Mouse (Mus musculus) embryonic facial prominence, embryonic 11.5 days (tissue): ENCODE results near the gene Atp2b4. TPM values are rescaled to one million over a fixed set of nuclear protein-coding genes. Genes with fewer than 3 reads are reported as not detected.
A peak's percentile ranks its signal among the peaks of the same experiment; 100 is the strongest.

Experiments used
- ATAC-seq: fragments of 200-750 bp; cut with Nextera tagmentation; replicated peaks from 2 replicates; pipeline ENCODE4 v1.8.0; 2017; ENCODE audit warnings: low read depth; ENCODE audit not compliant: insufficient number of reproducible peaks, low FRiP score, low TSS enrichment
- DNase-seq: peaks from one replicate; pipeline ENCODE4 v3.0.0-alpha.2; 2015; ENCODE audit warnings: low spot score
- H3K27ac ChIP-seq: fragments of 300-500 bp; sonication (generic); replicated peaks from 2 replicates; pipeline ENCODE4 v1.5.1; 2014; ENCODE audit warnings: mild to moderate bottlenecking, low read depth, low read length, control low read depth
- H3K27me3 ChIP-seq: fragments of 300-500 bp; sonication (generic); 2 replicates; pipeline ENCODE4 v1.6.1; 2014; ENCODE audit warnings: mild to moderate bottlenecking, low read length, moderate library complexity, mixed read lengths; ENCODE audit not compliant: control insufficient read depth, insufficient read depth
- H3K36me3 ChIP-seq: fragments of 300-500 bp; sonication (generic); replicated peaks from 2 replicates; pipeline ENCODE4 v1.6.1; 2014; ENCODE audit warnings: low read depth, mild to moderate bottlenecking, low read length, moderate library complexity, mixed read lengths; ENCODE audit not compliant: control insufficient read depth, insufficient read depth
- H3K4me1 ChIP-seq: fragments of 300-500 bp; sonication (generic); 2 replicates; pipeline ENCODE4 v1.6.1; 2014; ENCODE audit warnings: low read length, mixed read lengths; ENCODE audit not compliant: control insufficient read depth, insufficient read depth
- H3K4me2 ChIP-seq: fragments of 300-500 bp; sonication (generic); 2 replicates; pipeline ENCODE4 v1.6.1; 2014; ENCODE audit warnings: low read depth, mild to moderate bottlenecking, control low read depth, low read length, moderate library complexity
- H3K4me3 ChIP-seq: fragments of 300-500 bp; sonication (generic); 2 replicates; pipeline ENCODE4 v1.5.1; 2014; ENCODE audit warnings: low read depth, low read length, control low read depth
- H3K9ac ChIP-seq: fragments of 300-500 bp; sonication (generic); replicated peaks from 2 replicates; pipeline ENCODE4 v1.6.1; 2014; ENCODE audit warnings: mild to moderate bottlenecking, control low read depth, low read length
- H3K9me3 ChIP-seq: fragments of 300-500 bp; sonication (generic); replicated peaks from 2 replicates; pipeline ENCODE4 v1.6.1; 2016; ENCODE audit warnings: mild to moderate bottlenecking, low read length, inconsistent platforms, mixed read lengths; ENCODE audit not compliant: control insufficient read depth
- WGBS: fragments of 180-500 bp; shearing (Covaris S2); extraction: QIAGEN DNeasy Blood & Tissue Kit; methylation state at CpG from one replicate; pipeline ENCODE4 v1.1.7; 2014; 5-methylcytosine and 5-hydroxymethylcytosine counted together
- polyA plus RNA-seq: library from polyadenylated mRNA; unstranded; fragments of >200 nt; fragmentation: Nextera tagmentation; extraction: Ambion mirVana; gene quantifications from 2 replicates; pipeline ENCODE4 v1.2.1, GENCODE M21; 2014

Atp2b4 gene
- polyA plus RNA-seq, 1 experiment from 2014 or later = 9.9 TPM

DNA sequence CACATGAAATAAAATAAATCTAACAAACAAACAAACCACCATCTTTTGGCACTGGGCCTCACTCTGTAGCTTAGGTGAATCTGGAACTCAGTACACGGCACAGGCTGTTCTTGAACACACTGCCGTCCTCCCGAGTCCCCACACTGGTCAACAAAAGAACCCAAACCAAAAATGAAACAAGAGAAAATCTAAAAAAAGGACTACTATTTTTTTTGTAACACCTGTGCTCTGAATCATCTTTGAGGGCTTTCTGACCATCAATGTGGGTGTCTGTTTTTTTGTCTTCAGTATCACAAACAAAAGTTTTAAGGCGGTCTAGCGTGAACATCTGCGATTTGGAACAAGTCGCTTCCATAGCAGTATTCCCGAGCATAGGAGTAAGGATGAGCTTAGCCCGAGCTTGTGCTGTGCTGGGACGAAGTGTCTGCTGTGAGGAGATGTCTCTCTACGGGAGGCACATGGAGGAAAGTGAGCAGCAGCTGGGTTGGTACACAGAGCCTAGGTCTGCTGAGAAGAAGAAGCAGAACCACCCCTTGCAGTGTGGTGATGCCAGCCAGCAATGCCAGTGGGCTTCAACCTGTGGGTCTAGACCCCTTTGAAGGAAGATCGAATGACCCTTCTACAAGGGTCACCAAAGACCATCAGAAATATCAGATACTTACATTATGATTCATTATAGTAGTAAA lies 102.8 kb downstream of the Atp2b4 start:
- Histone ChIP-seq H3K9ac (no peak overlapping the region), H3K27me3 (no peaks in the 10 kb centered on the region), H3K4me1 (peaks cover 4% of the 10 kb centered on the region; the same call in 1 of the 2 replicates), H3K4me3 (no peak overlapping the region), H3K4me2 (no peak overlapping the region), H3K36me3 (no peaks in the 10 kb centered on the region), H3K9me3 (no peaks in the 10 kb centered on the region), H3K27ac (no peak overlapping the region)
- no peak for DNase-seq
- ATAC-seq = no peak
- 90% methylated on average over 12 of the region's 12 CpGs for WGBS

DNA sequence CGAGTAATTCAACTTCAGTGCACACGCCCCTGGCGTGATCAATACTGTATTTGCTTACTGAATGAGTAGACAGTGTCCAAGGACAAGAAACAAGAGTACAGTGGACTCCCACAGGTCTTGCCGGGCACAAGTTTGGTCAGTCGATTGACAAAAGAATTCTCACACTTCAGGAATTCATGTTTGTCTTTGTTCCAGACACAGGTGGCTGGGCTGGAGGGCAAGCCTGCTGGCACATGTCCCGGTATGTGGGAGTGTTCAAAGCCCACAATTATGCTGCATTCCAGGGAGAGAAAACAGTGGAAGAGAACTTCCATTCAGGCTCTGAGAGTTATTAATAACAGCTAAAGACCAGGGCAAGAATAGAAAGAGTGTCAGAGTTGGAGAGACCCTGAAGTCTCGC lies 104.9 kb downstream of the Atp2b4 start:
- Histone ChIP-seq H3K4me3 (no peak overlapping the region), H3K4me1 (peaks cover 4% of the 10 kb centered on the region; the same call in 1 of the 2 replicates), H3K4me2 (no peak overlapping the region), H3K27ac (peak overlapping the region; percentile 59), H3K9me3 (no peaks in the 10 kb centered on the region), H3K27me3 (no peaks in the 10 kb centered on the region), H3K9ac (no peak overlapping the region), H3K36me3 (no peaks in the 10 kb centered on the region)
- 40% methylated on average over 7 of the region's 7 CpGs for WGBS
- DNase-seq (peak; percentile 62), ATAC-seq (0 out of 2 replicates have a peak, but pooled peaks have one; percentile 45)

DNA sequence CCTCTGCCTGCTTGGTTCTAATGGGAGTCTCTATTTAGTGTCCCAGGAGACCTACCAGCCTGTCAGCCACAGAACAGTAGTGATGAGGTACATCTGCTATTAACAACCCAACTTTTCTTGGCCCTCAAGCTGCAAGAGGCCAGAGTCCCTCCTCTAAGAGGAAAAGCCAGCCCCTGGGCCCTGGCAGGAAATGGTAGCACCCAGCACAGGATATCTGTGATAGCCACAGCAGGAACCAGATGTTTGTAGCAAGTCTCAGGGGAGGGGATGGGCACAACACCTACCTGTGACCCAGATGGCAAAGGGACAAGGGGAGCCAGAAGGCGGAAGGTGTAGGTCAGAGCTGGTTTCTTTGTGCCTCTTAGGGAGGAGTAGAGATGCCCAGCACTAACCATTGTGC lies 106.0 kb downstream of the Atp2b4 start:
- Histone ChIP-seq H3K4me1 (peaks cover 4% of the 10 kb centered on the region; the same call in 1 of the 2 replicates), H3K9me3 (no peaks in the 10 kb centered on the region), H3K4me2 (no peak overlapping the region), H3K9ac (no peak overlapping the region), H3K4me3 (no peak overlapping the region), H3K36me3 (no peaks in the 10 kb centered on the region), H3K27ac (no peak overlapping the region; the same call in 1 of the 2 replicates), H3K27me3 (no peaks in the 10 kb centered on the region)
- DNase-seq = no peak
- 86% methylated on average over 1 of the region's 1 CpGs for WGBS
- ATAC-seq = no peak

DNA sequence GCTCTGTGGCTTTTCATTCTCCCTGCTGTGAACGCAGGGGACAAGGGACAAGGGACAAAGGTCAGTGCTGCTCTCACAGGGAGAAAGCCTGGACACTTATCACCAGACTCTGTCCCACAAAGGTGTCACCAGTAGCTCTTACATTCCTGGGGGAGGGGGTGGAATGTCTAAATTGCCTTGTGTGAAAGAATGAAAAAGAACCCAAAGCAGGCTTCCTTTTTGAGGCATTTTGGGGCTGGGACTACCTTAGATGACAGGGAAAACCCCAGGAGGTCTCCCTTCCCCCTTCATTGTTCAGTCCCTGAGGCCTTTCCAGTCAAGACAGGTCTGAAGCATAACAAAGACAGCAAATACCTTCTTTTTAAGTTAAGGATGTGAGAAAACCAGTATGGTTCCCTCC lies 106.5 kb downstream of the Atp2b4 start:
- WGBS = 0% methylated on average over 1 of the region's 1 CpGs
- DNase-seq (peak; percentile 50), ATAC-seq (no peak)
- H3K4me2 ChIP-seq = no peak overlapping the region
- H3K27me3 ChIP-seq = no peaks in the 10 kb centered on the region
- peaks cover 4% of the 10 kb centered on the region; the same call in 1 of the 2 replicates for H3K4me1 ChIP-seq
- H3K4me3 ChIP-seq = no peak overlapping the region
- no peak overlapping the region; the same call in 1 of the 2 replicates for H3K27ac ChIP-seq
- H3K36me3 ChIP-seq = no peaks in the 10 kb centered on the region
- no peaks in the 10 kb centered on the region for H3K9me3 ChIP-seq
- H3K9ac ChIP-seq = no peak overlapping the region

DNA sequence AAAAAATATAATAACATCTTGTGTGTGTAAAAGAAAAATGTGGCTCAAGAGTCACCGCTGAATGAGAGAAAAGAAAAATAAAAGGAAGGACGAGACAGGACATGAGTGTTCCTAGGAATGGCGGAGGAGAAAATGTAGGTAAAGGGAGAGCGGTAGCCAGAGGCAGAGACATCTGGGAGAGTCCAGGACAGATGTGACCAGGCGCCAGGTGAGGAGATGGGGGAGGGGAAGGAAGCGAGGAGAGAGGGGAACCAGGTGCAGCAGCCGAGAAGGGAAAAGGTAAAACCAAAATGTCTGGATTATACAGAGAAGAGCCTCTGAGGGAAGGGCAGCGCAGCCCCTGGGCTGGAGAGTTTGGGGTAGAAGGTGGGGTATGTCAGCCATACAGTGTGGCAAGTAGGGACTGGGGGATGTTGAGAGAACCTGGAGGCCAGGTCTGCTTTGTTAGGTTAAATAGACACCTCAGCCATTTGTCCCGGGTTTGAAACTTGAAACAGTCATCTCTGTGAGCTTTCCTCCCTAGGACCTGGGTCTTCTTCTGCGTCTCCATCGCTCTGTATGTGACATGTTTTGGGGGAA lies 107.2 kb downstream of the Atp2b4 start:
- Histone ChIP-seq H3K4me3 (no peak overlapping the region), H3K4me2 (no peak overlapping the region), H3K27me3 (no peaks in the 10 kb centered on the region), H3K27ac (0 out of 2 replicates have a peak overlapping the region, but pooled peaks have one; percentile 10), H3K4me1 (peaks cover 4% of the 10 kb centered on the region; the same call in 1 of the 2 replicates), H3K9ac (no peak overlapping the region), H3K9me3 (no peaks in the 10 kb centered on the region), H3K36me3 (no peaks in the 10 kb centered on the region)
- 62% methylated on average over 11 of the region's 11 CpGs for WGBS
- ATAC-seq (no peak), DNase-seq (no peak)

DNA sequence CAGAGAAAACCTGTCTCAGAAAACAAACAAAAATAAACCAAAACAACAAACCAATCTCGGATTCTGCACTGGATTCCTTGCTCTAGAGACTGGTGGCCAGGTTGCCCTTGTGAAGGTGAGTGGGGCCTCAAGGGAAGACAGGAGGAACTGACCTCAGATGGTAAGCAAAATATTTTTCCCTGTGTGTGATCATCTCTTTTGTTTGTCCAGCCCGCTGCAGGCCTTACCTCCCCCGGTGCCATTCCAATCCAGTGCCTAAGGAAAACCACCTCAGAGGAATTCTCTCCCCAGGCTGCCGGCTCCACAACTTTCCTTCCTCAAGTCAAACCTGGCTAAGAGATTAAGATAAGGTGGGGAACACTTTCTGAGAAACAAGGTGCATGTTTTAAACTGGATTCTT lies 108.6 kb downstream of the Atp2b4 start:
- no peak overlapping the region for H3K4me3 ChIP-seq
- ATAC-seq (no peak), DNase-seq (no peak)
- no peak overlapping the region for H3K27ac ChIP-seq
- H3K4me1 ChIP-seq = peaks cover 4% of the 10 kb centered on the region; the same call in 1 of the 2 replicates
- H3K27me3 ChIP-seq = no peaks in the 10 kb centered on the region
- 45% methylated on average over 4 of the region's 4 CpGs for WGBS
- no peak overlapping the region for H3K4me2 ChIP-seq
- H3K36me3 ChIP-seq = no peaks in the 10 kb centered on the region
- no peak overlapping the region for H3K9ac ChIP-seq
- no peaks in the 10 kb centered on the region for H3K9me3 ChIP-seq

DNA sequence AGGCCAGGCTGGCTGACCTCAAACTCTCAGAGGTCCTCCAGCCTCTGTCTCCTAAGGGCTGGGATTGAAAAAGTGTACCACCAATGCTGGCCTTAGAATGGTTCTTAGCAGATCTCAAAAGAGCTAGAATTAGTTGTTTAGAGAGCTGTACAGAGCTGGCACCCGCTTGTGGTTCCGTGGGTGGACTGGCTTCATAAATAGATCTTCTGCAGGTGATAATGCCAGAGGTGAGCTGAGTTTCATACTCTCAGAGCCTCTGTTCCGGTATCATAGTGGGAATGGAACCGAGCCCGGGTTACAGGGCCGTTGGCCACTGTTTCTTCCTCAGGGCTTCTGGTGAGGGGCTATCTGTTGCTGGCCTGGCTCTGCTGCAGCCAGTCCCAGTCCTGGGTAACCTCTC lies 109.8 kb downstream of the Atp2b4 start:
- DNase-seq (no peak), ATAC-seq (no peak)
- no peak overlapping the region for H3K4me3 ChIP-seq
- no peaks in the 10 kb centered on the region for H3K27me3 ChIP-seq
- H3K4me2 ChIP-seq = no peak overlapping the region
- 94% methylated on average over 6 of the region's 6 CpGs for WGBS
- H3K9ac ChIP-seq = no peak overlapping the region
- H3K9me3 ChIP-seq = no peaks in the 10 kb centered on the region
- no peaks in the 10 kb centered on the region for H3K36me3 ChIP-seq
- H3K27ac ChIP-seq = no peak overlapping the region
- H3K4me1 ChIP-seq = peaks cover 2% of the 10 kb centered on the region; the same call in 1 of the 2 replicates

DNA sequence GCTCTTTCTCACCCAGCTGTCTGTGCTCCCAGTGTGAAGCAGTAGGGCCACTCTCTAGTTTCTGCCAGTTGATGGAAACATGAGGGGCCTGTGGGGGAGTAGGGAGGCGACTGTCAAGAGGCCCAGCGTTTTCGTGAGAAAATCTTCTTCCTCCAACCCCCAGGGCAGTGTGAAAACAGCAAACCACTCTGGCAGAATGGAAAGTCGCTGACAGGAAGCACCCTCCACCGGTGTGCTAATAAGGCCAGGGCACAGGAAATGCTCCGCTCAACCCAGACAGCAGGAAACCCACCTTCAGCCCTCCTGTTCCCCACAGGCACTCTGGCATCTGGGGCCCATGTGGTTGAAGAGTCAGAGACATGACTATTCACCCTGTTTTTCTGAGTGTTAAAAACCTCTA lies 110.9 kb downstream of the Atp2b4 start, which contains the start of gene Lax1:
Gene Lax1, minus strand, starts transcription at position 212 of the 400 bp plus-strand sequence.
- ATAC-seq (no peak), DNase-seq (peak; percentile 22)
- Histone ChIP-seq H3K36me3 (no peaks in the 10 kb centered on the region), H3K27ac (no peak within 1 kb of the TSS), H3K9ac (no peak within 1 kb of the TSS), H3K4me2 (no peak within 1 kb of the TSS), H3K27me3 (no peaks in the 10 kb centered on the region), H3K4me1 (no peaks in the 10 kb centered on the region), H3K9me3 (no peaks in the 10 kb centered on the region), H3K4me3 (no peak within 1 kb of the TSS)
- 13% methylated on average over 6 of the region's 6 CpGs for WGBS
